In genomic region chr6:38870070-38870469, GRCm38 (mm10) we compare ENCODE assay signal across 20 mouse cellular contexts. TPM values are rescaled to one million over a fixed set of nuclear protein-coding genes. Genes with fewer than 3 reads are reported as not detected.
DNase-seq lines count a peak whose midpoint lies in the region; ATAC-seq and TF ChIP-seq lines count a peak whose summit lies in the region.
"Had no signal": no experiment of that assay in that cellular context is flagged by ENCODE, and none has a peak within 500 bp of the region (broad histone marks: within the 10 kb centered on the region; RNA-seq: fewer than 3 reads in every experiment).

No protein-coding gene starts in this region.

- no peak overlapping the region for H3K4me2 ChIP-seq in neural tube, embryonic 13.5 days
- H3K4me2 ChIP-seq in stomach, postnatal 0 days (replicated peaks; ENCODE audit: low read depth) = no peak overlapping the region
- H3K4me2 ChIP-seq: heart, embryonic 15.5 days; limb, embryonic 15.5 days; stomach, embryonic 15.5 days had no signal

- TF ChIP-seq CTCF in stomach, postnatal 0 days (IDR thresholded peaks at IDR 0.05; ENCODE audit: low read depth) = no peak

- no peak overlapping the region for H3K27ac ChIP-seq in neural tube, embryonic 13.5 days (replicated peaks)
- H3K27ac ChIP-seq in stomach, postnatal 0 days (replicated peaks) = peak overlapping the region; percentile 31; the same call in 1 of the 2 replicates
- H3K27ac ChIP-seq: heart, adult 2 months; heart, embryonic 15.5 days; limb, embryonic 15.5 days; stomach, embryonic 15.5 days had no signal

- no peak for TF ChIP-seq EP300 in stomach, postnatal 0 days (optimal IDR thresholded peaks at IDR 0.05)

- H3K9ac ChIP-seq in neural tube, embryonic 13.5 days = peak overlapping the region; percentile 50; the same call in 1 of the 2 replicates
- H3K9ac ChIP-seq in stomach, postnatal 0 days (ENCODE audit: low read length) = no peak overlapping the region
- H3K9ac ChIP-seq: heart, embryonic 15.5 days; limb, embryonic 15.5 days; stomach, embryonic 15.5 days had no signal

- H3K4me1 ChIP-seq in neural tube, embryonic 13.5 days (replicated peaks) = peaks cover 78% of the 10 kb centered on the region
- H3K4me1 ChIP-seq in stomach, postnatal 0 days (replicated peaks; ENCODE audit: control insufficient read depth, insufficient read depth) = peaks cover 8% of the 10 kb centered on the region; the same call in 1 of the 2 replicates

- ATAC-seq in neural tube, embryonic 13.5 days (ENCODE audit: low read depth) = no peak
- no peak for ATAC-seq in stomach, postnatal 0 days (ENCODE audit: low FRiP score, low TSS enrichment)
- ATAC-seq in megakaryocyte progenitor cell, adult 5-6 weeks (replicated peaks; ENCODE audit: poor library complexity) = no peak
- ATAC-seq: forebrain, embryonic 14.5 days; Patski had no signal

- 0 out of 2 replicates have a peak, but pooled peaks cover 9% of the 10 kb centered on the region for H3K36me3 ChIP-seq in neural tube, embryonic 13.5 days
- H3K36me3 ChIP-seq in stomach, postnatal 0 days (ENCODE audit: control insufficient read depth, insufficient read depth, low read length) = no peaks in the 10 kb centered on the region
- H3K36me3 ChIP-seq: heart, embryonic 15.5 days; limb, embryonic 15.5 days had no signal

- peak; percentile 58 for DNase-seq in embryo, embryonic 10 days (ENCODE audit: low spot score)
- no peak for DNase-seq in embryo, embryonic 11 days
- DNase-seq in kidney, adult 9 months = peak; percentile 65
- DNase-seq in kidney, adult 18-20 months = no peak
- DNase-seq in neural tube, embryonic 10.5 days (ENCODE audit: extremely low spot score, low spot score) = no peak
- DNase-seq in stomach, postnatal 0 days (ENCODE audit: low spot score) = no peak
- DNase-seq: adrenal gland, adult 8-10 months; cerebellum, adult 9-11 months; gastrocnemius, postnatal 25 days; heart, adult 2 months; heart, postnatal 4 days; kidney, postnatal 14 days; right cerebral cortex, postnatal 14 days had no signal

- H3K27me3 ChIP-seq in neural tube, embryonic 13.5 days = no peaks in the 10 kb centered on the region
- no peaks in the 10 kb centered on the region for H3K27me3 ChIP-seq in stomach, postnatal 0 days (ENCODE audit: control insufficient read depth, insufficient read depth, low read length)
- H3K27me3 ChIP-seq: heart, embryonic 15.5 days; limb, embryonic 15.5 days; Patski; stomach, embryonic 15.5 days had no signal

- H3K4me3 ChIP-seq in neural tube, embryonic 13.5 days = no peak overlapping the region
- no peak overlapping the region for H3K4me3 ChIP-seq in stomach, postnatal 0 days (ENCODE audit: low read depth, low read length)
- H3K4me3 ChIP-seq: heart, adult 2 months; heart, embryonic 15.5 days; limb, embryonic 15.5 days; stomach, embryonic 15.5 days had no signal

- H3K9me3 ChIP-seq in neural tube, embryonic 13.5 days = no peaks in the 10 kb centered on the region
- no peaks in the 10 kb centered on the region for H3K9me3 ChIP-seq in stomach, postnatal 0 days (ENCODE audit: control insufficient read depth, low read length)
- H3K9me3 ChIP-seq: heart, embryonic 15.5 days; limb, embryonic 15.5 days; stomach, embryonic 15.5 days had no signal

- WGBS in neural tube, embryonic 13.5 days = 12% methylated on average over 2 of the region's 2 CpGs
- 55% methylated on average over 2 of the region's 2 CpGs for WGBS in stomach, postnatal 0 days

RNA-seq across cellular contexts. Expression of gene Tbxas1, which starts 5.1 kb away (rescaled TPM):
- 2.5 and 4.1 TPM in 2 replicates for polyA plus RNA-seq in neural tube, embryonic 13.5 days (2015; fragmentation: Nextera tagmentation; extraction: Ambion mirVana)
- 1.9 and 2.0 TPM in 2 replicates for polyA plus RNA-seq in stomach, postnatal 0 days (2015; fragmentation: Nextera tagmentation; extraction: Ambion mirVana)
- 11.3 and 15.9 TPM in 2 replicates for total RNA-seq in megakaryocyte progenitor cell, adult 5-6 weeks (2015)
- 13.1 TPM in 2 replicates for total RNA-seq in megakaryocyte progenitor cell, adult 5-6 weeks (2017)

RNA-seq across cellular contexts. Expression of gene Hipk2, which starts 5.9 kb away (rescaled TPM):
- 32.8 and 37.9 TPM in 2 replicates for polyA plus RNA-seq in neural tube, embryonic 13.5 days (2015; fragmentation: Nextera tagmentation; extraction: Ambion mirVana)
- polyA plus RNA-seq in stomach, postnatal 0 days (2015; fragmentation: Nextera tagmentation; extraction: Ambion mirVana) = 13.7 and 13.9 TPM in 2 replicates
- 58.0 and 60.1 TPM in 2 replicates for total RNA-seq in megakaryocyte progenitor cell, adult 5-6 weeks (2015)
- total RNA-seq in megakaryocyte progenitor cell, adult 5-6 weeks (2017) = 9.0 and 12.6 TPM in 2 replicates

Comparison
In these comparisons a context has a peak if more than half of its experiments do, and no peak if none do; other contexts are left out.
1. DNase-seq: peak in embryo, embryonic 10 days (single experiment) and kidney, adult 9 months (single experiment); none in embryo, embryonic 11 days (single experiment), kidney, adult 18-20 months (single experiment), neural tube, embryonic 10.5 days (single experiment) and stomach, postnatal 0 days (single experiment).